Mouse (Mus musculus) CH12F3 (cell line): ENCODE measurements around the gene Hsp90b1.
"Not testable (repeated sequence)": the region's sequence is repeated elsewhere in the genome, so short reads cannot be mapped to it uniquely, and the experiment has no call there.

Experiments used
- in situ Hi-C: fragments of 300-500 bp; cut with MboI; formaldehyde crosslinking; loops from 2 replicates; pipeline ENCODE4 v1.14.3; 2020; ENCODE audit warnings: low sequenced_read_pairs

The Hsp90b1 gene

GRCm38 (mm10) chr10:86670550-86670949, 34.8 kb downstream of the Hsp90b1 start:
- in situ Hi-C loops = not testable (repeated sequence)
